15 mouse cellular contexts compared by ENCODE assay signal in genomic region chr5:72747384-72747783, GRCm38 (mm10). TPM values are rescaled to one million over a fixed set of nuclear protein-coding genes. Genes with fewer than 3 reads are reported as not detected.
DNase-seq lines count a peak whose midpoint lies in the region; ATAC-seq lines count a peak whose summit lies in the region.
"Had no signal": no experiment of that assay in that cellular context is flagged by ENCODE, and none has a peak within 500 bp of the region (broad histone marks: within the 10 kb centered on the region; RNA-seq: fewer than 3 reads in every experiment).

No protein-coding gene starts in this region.

- no peak overlapping the region for H3K4me3 ChIP-seq in heart, embryonic 12.5 days
- H3K4me3 ChIP-seq: heart, embryonic 10.5 days; intestine, embryonic 15.5 days; liver, embryonic 15.5 days; neural tube, embryonic 15.5 days had no signal

- 56% methylated on average over 4 of the region's 4 CpGs for WGBS in heart, embryonic 12.5 days

- H3K36me3 ChIP-seq in heart, embryonic 12.5 days: no peaks in the 10 kb centered on the region
- H3K36me3 ChIP-seq: G1E; heart, embryonic 10.5 days; intestine, embryonic 15.5 days; liver, embryonic 15.5 days; neural tube, embryonic 15.5 days had no signal

- no peak overlapping the region for H3K4me2 ChIP-seq in heart, embryonic 12.5 days
- H3K4me2 ChIP-seq: intestine, embryonic 15.5 days; liver, embryonic 15.5 days; neural tube, embryonic 15.5 days had no signal

- peaks cover 12% of the 10 kb centered on the region; the same call in 1 of the 2 replicates for H3K4me1 ChIP-seq in heart, embryonic 12.5 days (replicated peaks)
- H3K4me1 ChIP-seq: intestine, embryonic 15.5 days had no signal

- no peaks in the 10 kb centered on the region for H3K27me3 ChIP-seq in heart, embryonic 12.5 days (replicated peaks)
- H3K27me3 ChIP-seq: intestine, embryonic 15.5 days; liver, embryonic 15.5 days; neural tube, embryonic 15.5 days had no signal

- intact Hi-C loops in gastrocnemius, postnatal 14 days (cut with DNase I; ENCODE audit: low total_unique reads): no loop called here
- intact Hi-C loops in gastrocnemius, postnatal 36 days (cut with DNase I): no loop called here

- ATAC-seq in frontal cortex, adult (ENCODE audit: low TSS enrichment): peak; percentile 98
- no peak for ATAC-seq in heart, embryonic 12.5 days (ENCODE audit: insufficient number of reproducible peaks, low FRiP score)
- no peak for ATAC-seq in CD4-positive, CD25-positive, alpha-beta regulatory T cell, adult 4 months
- ATAC-seq: intestine, embryonic 15.5 days had no signal

- no peak overlapping the region for H3K9ac ChIP-seq in heart, embryonic 12.5 days
- H3K9ac ChIP-seq: intestine, embryonic 15.5 days; liver, embryonic 15.5 days; neural tube, embryonic 15.5 days had no signal

- no peak overlapping the region for H3K27ac ChIP-seq in heart, embryonic 12.5 days (ENCODE audit: poor library complexity, severe bottlenecking)
- H3K27ac ChIP-seq: heart, embryonic 10.5 days; intestine, embryonic 15.5 days; liver, embryonic 15.5 days; neural tube, embryonic 15.5 days had no signal

- DNase-seq in gastrocnemius, postnatal 14 days: peak; percentile 17
- DNase-seq in gastrocnemius, postnatal 36 days: no peak
- DNase-seq in left cerebral cortex, adult 9 months (ENCODE audit: low spot score in 2 of 2): peak; percentile 66 to 83
- peak; percentile 63 for DNase-seq in right cerebral cortex, postnatal 25 days
- no peak for DNase-seq in ovary, postnatal 36 days (ENCODE audit: low spot score)
- DNase-seq: adrenal gland, postnatal 14 days; lung, postnatal 14 days had no signal

- H3K9me3 ChIP-seq in heart, embryonic 12.5 days (replicated peaks): no peaks in the 10 kb centered on the region
- H3K9me3 ChIP-seq: G1E; heart, embryonic 10.5 days; intestine, embryonic 15.5 days; liver, embryonic 15.5 days; neural tube, embryonic 15.5 days had no signal

RNA-seq across cellular contexts. Expression of gene Txk, which starts 5.2 kb away (rescaled TPM):
- under 1 TPM in 1 of 2 experiments, not detected in 1; 0.04 TPM for total RNA-seq in gastrocnemius, postnatal 14 days (2021)
- total RNA-seq in gastrocnemius, postnatal 36 days (2021): under 1 TPM in 1 of 2 experiments, not detected in 1; 0.15 TPM
- not detected in 2 replicates for polyA plus RNA-seq in heart, embryonic 12.5 days (2016; fragmentation: Nextera tagmentation; extraction: Ambion mirVana)
- 10 to 100 TPM; 69.9 to 78.6 TPM for polyA plus RNA-seq in CD4-positive, CD25-positive, alpha-beta regulatory T cell, adult 4 months (2017; shearing (Covaris generic))
- total RNA-seq: adrenal gland, postnatal 14 days had no signal
- polyA plus RNA-seq: G1E; heart, embryonic 10.5 days had no signal

Comparison
In these comparisons a context has a peak if more than half of its experiments do, and no peak if none do; other contexts are left out.
1. DNase-seq: peak in gastrocnemius, postnatal 14 days (single experiment), left cerebral cortex, adult 9 months (2 of 2) and right cerebral cortex, postnatal 25 days (single experiment); none in gastrocnemius, postnatal 36 days (0 of 2) and ovary, postnatal 36 days (single experiment).